Mouse (Mus musculus): ENCODE data around the gene Alg6.

Gene Alg6

GRCm38 (mm10) chr4:99714904-99715782 is at the start of gene Alg6:
Gene Alg6, plus strand, starts transcription at chr4:99715664.
- DNase-seq (ENCODE audit: low read depth, low spot score): peak; percentile 96

DNA sequence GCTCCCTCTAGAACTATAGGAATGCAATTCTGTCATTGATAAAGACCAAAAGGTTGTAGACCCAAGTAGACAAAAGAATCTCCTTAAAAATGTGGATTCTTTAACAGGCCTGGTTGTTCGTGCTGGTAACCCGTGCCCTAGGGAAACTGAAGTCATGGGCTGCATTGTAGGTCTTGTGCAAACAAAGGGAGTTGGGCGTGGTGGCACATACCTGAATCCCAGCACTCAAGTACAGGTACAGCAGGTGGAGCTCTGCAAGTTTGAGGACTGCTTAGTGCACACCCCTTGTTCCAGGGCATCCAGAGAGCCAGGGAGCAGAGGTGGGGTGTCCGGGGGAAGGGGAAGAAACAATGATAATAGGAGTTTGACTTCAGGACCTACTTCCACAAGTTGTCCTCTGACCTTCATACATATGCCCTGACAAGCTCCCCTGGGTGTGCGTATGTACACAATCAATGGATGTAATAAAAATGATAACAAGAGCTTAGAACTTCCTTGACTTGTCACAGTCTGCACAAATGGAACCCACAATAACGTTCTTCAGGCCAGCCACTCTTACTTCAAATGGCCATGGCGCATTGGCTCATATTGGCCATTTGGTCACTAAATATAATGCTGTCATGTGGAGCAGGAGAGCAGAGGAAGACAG is 45.1 kb upstream of the Alg6 start:
- DNase-seq (ENCODE audit: low read depth, low spot score): no peak

DNA sequence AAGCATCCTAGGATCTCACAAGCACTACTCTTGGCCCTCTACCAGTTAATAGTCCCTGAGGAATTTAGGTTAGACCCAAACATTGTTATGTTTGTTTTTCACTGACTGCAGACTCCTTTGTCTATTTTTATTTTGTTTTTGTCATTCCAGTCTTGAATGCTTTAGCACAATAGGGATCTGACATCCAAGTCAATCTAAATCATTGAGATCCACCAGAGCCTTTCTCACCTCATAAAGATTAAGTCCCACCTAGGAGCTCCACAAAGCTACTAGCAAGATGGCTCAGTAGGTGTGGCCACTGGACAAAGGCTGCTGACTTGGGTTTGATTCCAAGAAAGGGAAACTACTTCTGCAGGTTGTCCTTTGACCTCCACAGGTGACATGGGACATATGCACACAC is 40.3 kb upstream of the Alg6 start:
- DNase-seq (ENCODE audit: low read depth, low spot score): no peak

DNA sequence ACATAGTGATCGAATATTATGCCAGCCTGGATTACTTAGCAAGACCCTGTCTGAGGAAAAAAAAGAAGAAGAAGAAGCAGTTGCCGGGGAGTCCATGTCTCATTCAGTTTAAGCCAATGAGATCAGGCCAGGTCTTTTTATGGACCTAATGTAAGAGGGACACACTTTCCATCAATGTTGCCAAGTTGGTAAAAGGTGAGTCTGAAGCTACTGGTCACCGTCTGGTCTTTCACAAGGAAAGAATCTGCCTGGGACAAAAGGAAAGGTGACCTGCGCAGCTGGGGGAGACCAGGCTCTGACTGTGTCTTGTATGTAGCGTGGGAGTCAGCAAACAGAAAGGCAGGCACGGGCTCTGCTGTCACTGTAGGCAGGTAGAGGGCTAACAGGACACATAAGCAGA is 31.5 kb upstream of the Alg6 start:
- DNase-seq (ENCODE audit: low read depth, low spot score): peak; percentile 38

GRCm38 (mm10) chr4:99686308-99686707 is 29.2 kb upstream of the Alg6 start:
- no peak for DNase-seq (ENCODE audit: low read depth, low spot score)

- no peak for DNase-seq (ENCODE audit: low read depth, low spot score)
These were observed 2.8 kb upstream of the Alg6 start for GRCm38 (mm10) chr4:99712583-99713183.

DNA sequence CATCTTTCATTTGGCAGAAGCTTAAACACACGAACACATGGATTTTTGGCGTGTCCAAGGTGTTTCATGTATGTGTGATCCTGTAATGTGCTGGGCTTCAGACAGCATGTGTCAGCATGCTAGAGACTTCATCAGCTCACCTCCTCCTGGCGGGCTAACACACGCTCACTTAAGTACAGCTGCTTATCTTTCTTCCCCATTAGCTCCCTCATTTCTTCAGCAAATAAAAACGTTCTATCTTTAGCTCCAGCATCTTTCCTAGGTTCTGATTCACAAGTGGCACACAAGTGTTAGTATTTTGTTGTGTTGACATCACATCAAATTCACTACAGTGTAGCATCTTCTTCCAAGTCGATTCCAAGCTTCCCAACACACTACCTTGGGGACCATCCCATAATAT is 1.5 kb upstream of the Alg6 start:
- no peak for DNase-seq (ENCODE audit: low read depth, low spot score)

- DNase-seq (ENCODE audit: low read depth, low spot score): no peak
These were observed 436 bp downstream of the Alg6 start for GRCm38 (mm10) chr4:99715783-99716416.

DNA sequence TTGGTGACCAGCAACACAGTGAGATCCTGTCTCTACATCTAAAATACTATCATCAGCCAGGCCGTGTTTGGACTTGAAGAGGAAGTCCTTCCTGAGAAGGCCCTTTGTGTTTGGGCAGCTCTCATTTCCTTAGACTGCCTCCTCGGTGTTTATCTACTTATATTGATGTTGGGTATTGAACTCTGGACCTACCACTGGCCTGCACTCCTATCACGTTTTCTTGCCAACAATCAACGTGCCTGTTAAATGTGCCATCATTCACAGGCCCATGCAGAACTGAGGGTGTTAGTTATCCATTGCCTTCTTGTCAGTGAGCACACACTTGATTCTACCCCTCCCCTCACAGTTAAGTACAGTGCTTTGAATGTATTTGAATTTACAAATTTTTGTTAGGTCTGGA is 2.4 kb downstream of the Alg6 start:
- DNase-seq (ENCODE audit: low read depth, low spot score): no peak

- DNase-seq (ENCODE audit: low read depth, low spot score): peak; percentile 54
These were observed 8.9 kb downstream of the Alg6 start for GRCm38 (mm10) chr4:99724331-99724730.

GRCm38 (mm10) chr4:99725914-99726451 is 10.5 kb downstream of the Alg6 start:
- DNase-seq (ENCODE audit: low read depth, low spot score): no peak

- no peak for DNase-seq (ENCODE audit: low read depth, low spot score)
These were observed 24.4 kb downstream of the Alg6 start for GRCm38 (mm10) chr4:99739836-99740235.

- DNase-seq (ENCODE audit: low read depth, low spot score): no peak
These were observed 37.0 kb downstream of the Alg6 start for GRCm38 (mm10) chr4:99752426-99752825.

DNA sequence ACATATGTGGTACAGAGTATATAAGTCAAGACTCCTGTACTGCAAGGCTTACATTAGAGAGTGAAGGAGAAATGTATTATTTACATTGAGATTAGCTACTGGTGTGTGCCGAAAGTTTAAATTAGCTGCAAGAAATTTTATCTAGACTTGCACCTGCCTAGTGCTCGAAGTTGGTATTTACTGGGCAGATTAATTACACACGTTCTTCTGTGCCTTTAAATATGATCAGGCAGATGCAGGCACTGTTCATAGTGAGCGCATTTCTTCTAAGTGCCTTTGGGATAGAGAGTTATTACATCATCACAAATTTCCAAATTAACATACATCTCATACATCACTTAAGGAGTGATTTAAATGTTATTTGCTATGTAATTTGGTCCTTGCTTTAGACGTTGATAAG is 50.8 kb downstream of the Alg6 start:
- no peak for DNase-seq (ENCODE audit: low read depth, low spot score)

GRCm38 (mm10) chr4:99766753-99767152 is 51.3 kb downstream of the Alg6 start:
- peak; percentile 1 for DNase-seq (ENCODE audit: low read depth, low spot score)

- no peak for DNase-seq (ENCODE audit: low read depth, low spot score)
These were observed 55.1 kb downstream of the Alg6 start for GRCm38 (mm10) chr4:99770555-99770954.

DNA sequence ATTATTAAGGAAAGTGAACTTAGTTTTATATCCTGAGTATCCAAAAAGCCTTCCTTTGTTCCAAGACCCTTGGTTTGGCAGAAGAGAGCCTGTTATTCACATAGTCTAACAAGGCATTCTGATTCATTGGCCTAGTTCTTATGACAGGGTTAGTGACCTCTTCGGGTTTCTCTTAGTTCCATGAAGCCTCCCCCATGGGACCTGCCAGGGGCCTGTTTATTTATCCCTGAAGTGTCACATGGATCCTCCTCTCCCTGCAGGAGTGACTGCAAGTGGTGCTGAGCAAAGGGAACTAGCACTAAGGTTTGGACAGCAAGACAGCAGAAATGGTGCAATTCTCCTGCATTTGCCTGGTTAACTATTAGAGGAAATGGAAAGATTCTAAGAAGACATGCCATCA is 57.6 kb downstream of the Alg6 start:
- DNase-seq (ENCODE audit: low read depth, low spot score): no peak

DNA sequence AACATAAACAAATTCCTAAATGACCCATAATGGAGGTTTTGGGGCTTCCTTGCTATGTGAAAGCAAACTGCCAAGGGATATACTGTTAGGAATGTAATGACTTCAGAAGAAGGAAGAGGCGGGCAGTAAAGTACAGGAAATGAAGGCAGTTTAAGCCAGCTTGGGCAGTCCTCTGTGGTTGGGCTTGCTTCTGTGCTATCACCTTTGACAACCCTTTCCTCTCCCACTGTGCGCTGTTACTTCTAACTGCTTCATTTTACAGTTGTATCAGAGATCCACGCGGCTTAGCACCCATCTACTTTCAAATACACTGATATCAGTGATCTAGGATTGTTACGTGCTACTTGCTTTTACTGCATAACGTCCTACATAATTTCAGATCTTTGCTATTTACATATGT is 76.9 kb downstream of the Alg6 start:
- no peak for DNase-seq (ENCODE audit: low read depth, low spot score)

Measured in skeletal muscle tissue, adult 2 months (tissue).